Mouse (Mus musculus) stomach, embryonic 16.5 days (tissue): ENCODE results near the gene Catsper3. TPM values are rescaled to one million over a fixed set of nuclear protein-coding genes. Genes with fewer than 3 reads are reported as not detected.

ENCODE experiments used
- ATAC-seq: fragments of 200-750 bp; cut with Nextera tagmentation; 2 replicates; pipeline ENCODE4 v1.8.0; 2017; ENCODE audit warnings: moderate number of reproducible peaks, moderate TSS enrichment; ENCODE audit not compliant: insufficient read depth, low FRiP score
- H3K27ac ChIP-seq: fragments of 300-500 bp; sonication (generic); 2 replicates; pipeline ENCODE4 v1.5.1; 2014; ENCODE audit warnings: low read length
- H3K27me3 ChIP-seq: fragments of 300-500 bp; sonication (generic); 2 replicates; pipeline ENCODE4 v1.6.1; 2014; ENCODE audit warnings: low read length, control low read depth, mixed read lengths; ENCODE audit not compliant: control insufficient read depth, insufficient read depth
- H3K36me3 ChIP-seq: fragments of 300-500 bp; sonication (generic); 2 replicates; pipeline ENCODE4 v1.6.1; 2014; ENCODE audit warnings: low read length; ENCODE audit not compliant: control insufficient read depth, insufficient read depth
- H3K4me1 ChIP-seq: fragments of 300-500 bp; sonication (generic); 2 replicates; pipeline ENCODE4 v1.6.1; 2014; ENCODE audit warnings: low read length, control low read depth, mixed read lengths; ENCODE audit not compliant: control insufficient read depth, insufficient read depth
- H3K4me2 ChIP-seq: fragments of 300-500 bp; sonication (generic); 2 replicates; pipeline ENCODE4 v1.6.1; 2014; ENCODE audit warnings: low read depth, low read length, mixed read lengths
- H3K4me3 ChIP-seq: fragments of 300-500 bp; sonication (generic); replicated peaks from 2 replicates; pipeline ENCODE4 v1.5.1; 2014; ENCODE audit warnings: mild to moderate bottlenecking, low read length
- H3K9ac ChIP-seq: fragments of 300-500 bp; sonication (generic); 2 replicates; pipeline ENCODE4 v1.6.1; 2014; ENCODE audit warnings: low read length
- H3K9me3 ChIP-seq: fragments of 300-500 bp; sonication (generic); replicated peaks from 2 replicates; pipeline ENCODE4 v1.6.1; 2016; ENCODE audit warnings: low read length, control low read depth; ENCODE audit not compliant: control insufficient read depth
- WGBS: fragments of 180-500 bp; shearing (Covaris S2); extraction: QIAGEN DNeasy Blood & Tissue Kit; methylation state at CpG from one replicate; pipeline ENCODE4 v1.1.7; 2014; 5-methylcytosine and 5-hydroxymethylcytosine counted together
- polyA plus RNA-seq: library from polyadenylated mRNA; unstranded; fragments of >200 nt; fragmentation: Nextera tagmentation; extraction: Ambion mirVana; gene quantifications from 2 replicates; pipeline ENCODE4 v1.2.1, GENCODE M21; 2015

Gene Catsper3
- polyA plus RNA-seq, 1 experiment from 2014 or later: 0.10 TPM

GRCm38 (mm10) chr13:55822499-55822898, 38.1 kb downstream of the Catsper3 start:
- peaks cover 3% of the 10 kb centered on the region; the same call in 1 of the 2 replicates for H3K27me3 ChIP-seq

GRCm38 (mm10) chr13:55824151-55824945, 40.0 kb downstream of the Catsper3 start:
- Histone ChIP-seq H3K4me3 (peak overlapping the region; percentile 41), H3K36me3 (peaks cover 8% of the 10 kb centered on the region; the same call in 1 of the 2 replicates), H3K9ac (peak overlapping the region; percentile 72), H3K27me3 (peaks cover 6% of the 10 kb centered on the region; the same call in 1 of the 2 replicates), H3K4me2 (peak overlapping the region; percentile 72), H3K4me1 (peaks cover 17% of the 10 kb centered on the region), H3K27ac (peak overlapping the region; percentile 80), H3K9me3 (no peaks in the 10 kb centered on the region)
- no peak for ATAC-seq
- 21% methylated on average over 10 of the region's 10 CpGs for WGBS

More at GRCm38 (mm10) chr13:55822499-55822898, 38.1 kb downstream of the Catsper3 start:
- Histone ChIP-seq H3K4me3 (no peak overlapping the region), H3K36me3 (peaks cover 8% of the 10 kb centered on the region; the same call in 1 of the 2 replicates), H3K4me1 (peaks cover 17% of the 10 kb centered on the region), H3K9me3 (no peaks in the 10 kb centered on the region), H3K27ac (no peak overlapping the region; the same call in 1 of the 2 replicates), H3K9ac (no peak overlapping the region), H3K4me2 (no peak overlapping the region)
- 60% methylated on average over 5 of the region's 5 CpGs for WGBS
- no peak for ATAC-seq

GRCm38 (mm10) chr13:55825245-55825681, 40.9 kb downstream of the Catsper3 start:
- Histone ChIP-seq H3K4me3 (peak overlapping the region; percentile 41), H3K9ac (peak overlapping the region; percentile 72), H3K4me2 (peak overlapping the region; percentile 72), H3K27me3 (peaks cover 6% of the 10 kb centered on the region; the same call in 1 of the 2 replicates), H3K4me1 (peaks cover 17% of the 10 kb centered on the region), H3K27ac (peak overlapping the region; percentile 80), H3K36me3 (peaks cover 8% of the 10 kb centered on the region; the same call in 1 of the 2 replicates), H3K9me3 (no peaks in the 10 kb centered on the region)
- ATAC-seq: no peak
- WGBS: 16% methylated on average over 32 of the region's 32 CpGs

GRCm38 (mm10) chr13:55826008-55826671, 41.8 kb downstream of the Catsper3 start:
- H3K36me3 ChIP-seq: peaks cover 8% of the 10 kb centered on the region; the same call in 1 of the 2 replicates
- peaks cover 6% of the 10 kb centered on the region; the same call in 1 of the 2 replicates for H3K27me3 ChIP-seq
- 13% methylated on average over 56 of the region's 56 CpGs for WGBS
- peaks cover 17% of the 10 kb centered on the region for H3K4me1 ChIP-seq
- H3K9ac ChIP-seq: peak overlapping the region; percentile 72
- peak overlapping the region; percentile 41 for H3K4me3 ChIP-seq
- no peak for ATAC-seq
- H3K27ac ChIP-seq: peak overlapping the region; percentile 80
- H3K4me2 ChIP-seq: peak overlapping the region; percentile 72
- no peaks in the 10 kb centered on the region for H3K9me3 ChIP-seq

- H3K4me2 ChIP-seq: peak overlapping the region; percentile 74
- no peaks in the 10 kb centered on the region for H3K9me3 ChIP-seq
- peak overlapping the region; percentile 78 for H3K9ac ChIP-seq
- H3K4me1 ChIP-seq: peaks cover 18% of the 10 kb centered on the region
- peaks cover 8% of the 10 kb centered on the region; the same call in 1 of the 2 replicates for H3K36me3 ChIP-seq
- 17% methylated on average over 13 of the region's 13 CpGs for WGBS
- ATAC-seq: no peak
- peak overlapping the region; percentile 56 for H3K4me3 ChIP-seq
- peak overlapping the region; percentile 91 for H3K27ac ChIP-seq
- peaks cover 7% of the 10 kb centered on the region; the same call in 1 of the 2 replicates for H3K27me3 ChIP-seq
These were observed 42.7 kb downstream of the Catsper3 start for GRCm38 (mm10) chr13:55826796-55827678.

- H3K4me2 ChIP-seq: peak overlapping the region; percentile 74
- H3K4me3 ChIP-seq: peak overlapping the region; percentile 56
- peak overlapping the region; percentile 78 for H3K9ac ChIP-seq
- ATAC-seq: no peak
- peaks cover 14% of the 10 kb centered on the region; the same call in 1 of the 2 replicates for H3K27me3 ChIP-seq
- WGBS: 12% methylated on average over 6 of the region's 6 CpGs
- peaks cover 8% of the 10 kb centered on the region; the same call in 1 of the 2 replicates for H3K36me3 ChIP-seq
- H3K27ac ChIP-seq: peak overlapping the region; percentile 91
- peaks cover 21% of the 10 kb centered on the region for H3K4me1 ChIP-seq
- H3K9me3 ChIP-seq: no peaks in the 10 kb centered on the region
These were observed 43.3 kb downstream of the Catsper3 start for GRCm38 (mm10) chr13:55827679-55828140.

GRCm38 (mm10) chr13:55828141-55829017, 44.0 kb downstream of the Catsper3 start:
- no peak for ATAC-seq
- Histone ChIP-seq H3K27ac (peak overlapping the region; percentile 91), H3K4me3 (peak overlapping the region; percentile 56), H3K4me1 (peaks cover 21% of the 10 kb centered on the region), H3K36me3 (peaks cover 2% of the 10 kb centered on the region; the same call in 1 of the 2 replicates), H3K9ac (peak overlapping the region; percentile 78), H3K9me3 (no peaks in the 10 kb centered on the region), H3K27me3 (peaks cover 20% of the 10 kb centered on the region; the same call in 1 of the 2 replicates), H3K4me2 (peak overlapping the region; percentile 74)
- 5% methylated on average over 50 of the region's 50 CpGs for WGBS
